Mouse (Mus musculus) hindbrain, embryonic 11.5 days (tissue): ENCODE data around the gene Cbfa2t2. TPM values are rescaled to one million over a fixed set of nuclear protein-coding genes. Genes with fewer than 3 reads are reported as not detected.

ENCODE experiments used
- ATAC-seq: fragments of 200-750 bp; cut with Nextera tagmentation; 2 replicates; pipeline ENCODE4 v1.8.0; 2017; ENCODE audit warnings: mild to moderate bottlenecking, moderate TSS enrichment, moderate library complexity; ENCODE audit not compliant: low FRiP score
- DNase-seq: peaks from one replicate; pipeline ENCODE4 v3.0.0-alpha.2; 2015; ENCODE audit warnings: low spot score
- H3K27ac ChIP-seq: fragments of 300-500 bp; sonication (generic); 2 replicates; pipeline ENCODE4 v1.5.1; 2014; ENCODE audit warnings: mild to moderate bottlenecking, low read depth, low read length
- H3K27me3 ChIP-seq: fragments of 300-500 bp; sonication (generic); 2 replicates; pipeline ENCODE4 v1.6.1; 2014; ENCODE audit warnings: mild to moderate bottlenecking, low read length, moderate library complexity, mixed read lengths; ENCODE audit not compliant: control insufficient read depth, insufficient read depth
- H3K36me3 ChIP-seq: fragments of 300-500 bp; sonication (generic); 2 replicates; pipeline ENCODE4 v1.6.1; 2014; ENCODE audit warnings: mild to moderate bottlenecking, low read length, moderate library complexity, mixed read lengths; ENCODE audit not compliant: control insufficient read depth, insufficient read depth
- H3K4me1 ChIP-seq: fragments of 300-500 bp; sonication (generic); replicated peaks from 2 replicates; pipeline ENCODE4 v1.6.1; 2014; ENCODE audit warnings: low read length, mixed read lengths; ENCODE audit not compliant: control insufficient read depth, insufficient read depth
- H3K4me2 ChIP-seq: fragments of 300-500 bp; sonication (generic); replicated peaks from 2 replicates; pipeline ENCODE4 v1.6.1; 2014; ENCODE audit warnings: mild to moderate bottlenecking, low read depth, low read length
- H3K4me3 ChIP-seq: fragments of 300-500 bp; sonication (generic); 2 replicates; pipeline ENCODE4 v1.5.1; 2014; ENCODE audit warnings: low read depth, low read length
- H3K9ac ChIP-seq: fragments of 300-500 bp; sonication (generic); 2 replicates; pipeline ENCODE4 v1.6.1; 2014; ENCODE audit warnings: low read depth, low read length
- H3K9me3 ChIP-seq: fragments of 300-500 bp; sonication (generic); 2 replicates; pipeline ENCODE4 v1.6.1; 2016; ENCODE audit warnings: low read length; ENCODE audit not compliant: control insufficient read depth
- WGBS: fragments of 180-500 bp; shearing (Covaris S2); extraction: QIAGEN DNeasy Blood & Tissue Kit; methylation state at CpG from one replicate; pipeline ENCODE4 v1.1.7; 2014; 5-methylcytosine and 5-hydroxymethylcytosine counted together
- polyA plus RNA-seq: library from polyadenylated mRNA; unstranded; fragments of >200 nt; fragmentation: Nextera tagmentation; extraction: Ambion mirVana; gene quantifications from 2 replicates; pipeline ENCODE4 v1.2.1, GENCODE M21; 2014

The Cbfa2t2 gene
- polyA plus RNA-seq, 1 experiment from 2014 or later: 68.2 TPM

DNA sequence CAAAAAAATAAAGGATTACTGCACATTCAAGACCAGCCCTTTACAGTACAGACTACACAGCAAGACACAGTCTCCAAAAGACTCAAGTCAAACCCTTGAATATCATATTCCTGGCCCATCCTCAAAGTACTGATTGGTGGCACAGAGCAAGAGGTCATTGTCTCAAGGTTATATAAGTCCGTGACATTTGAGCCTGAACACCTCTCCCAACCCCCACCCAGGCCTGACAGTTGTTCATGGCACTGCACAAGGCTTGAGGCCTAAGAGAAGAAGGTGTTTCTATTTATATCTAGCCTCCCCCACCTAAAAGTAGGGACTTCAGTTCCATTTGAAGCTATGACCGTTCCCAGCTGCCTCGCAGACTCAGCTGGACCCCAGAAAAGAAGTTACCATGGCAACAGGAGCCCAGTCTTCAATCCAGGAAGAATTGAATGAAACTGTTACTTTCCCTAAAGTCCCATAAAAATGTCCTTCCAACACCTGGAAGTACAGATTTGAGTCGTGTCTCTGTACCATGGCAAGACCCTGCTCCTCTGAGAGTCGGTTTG, 30.8 kb upstream of the Cbfa2t2 start:
- no peak for ATAC-seq
- no peaks in the 10 kb centered on the region for H3K4me1 ChIP-seq
- 52% methylated on average over 5 of the region's 5 CpGs for WGBS
- H3K27me3 ChIP-seq: peaks cover 8% of the 10 kb centered on the region
- no peak overlapping the region for H3K4me3 ChIP-seq
- H3K36me3 ChIP-seq: no peaks in the 10 kb centered on the region
- no peak for DNase-seq
- no peaks in the 10 kb centered on the region for H3K9me3 ChIP-seq
- no peak overlapping the region for H3K27ac ChIP-seq
- H3K9ac ChIP-seq: no peak overlapping the region
- no peak overlapping the region for H3K4me2 ChIP-seq

DNA sequence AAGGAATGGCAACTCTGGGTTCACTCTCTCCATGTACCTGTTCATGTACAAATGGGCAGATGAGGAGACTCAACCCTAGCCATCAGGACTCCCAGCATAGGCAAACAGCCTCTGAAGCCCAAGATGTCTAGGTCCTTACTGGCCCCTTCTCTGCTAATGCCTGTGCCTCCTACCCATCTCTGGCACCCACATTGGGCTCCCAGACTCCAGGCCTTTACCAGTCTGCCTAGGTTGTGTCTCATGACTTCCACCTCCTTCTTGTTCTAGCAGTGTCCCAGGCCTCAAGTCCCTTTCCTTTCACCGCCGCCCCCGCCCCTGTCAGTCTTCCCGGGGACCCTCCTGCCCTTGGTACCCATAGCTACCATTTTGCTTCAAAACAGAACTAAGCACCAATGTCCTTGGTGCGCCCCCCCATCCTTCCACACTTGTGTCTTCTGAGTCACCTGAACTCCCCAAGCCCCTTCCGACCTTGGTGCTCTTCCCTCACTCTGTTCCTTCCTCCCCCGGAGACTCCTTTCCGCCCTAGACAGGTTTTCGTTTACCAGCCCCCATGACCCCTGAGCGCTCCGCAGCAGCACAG, 29.1 kb upstream of the Cbfa2t2 start:
- Histone ChIP-seq H3K9ac (peak overlapping the region; percentile 63), H3K36me3 (no peaks in the 10 kb centered on the region), H3K4me1 (no peaks in the 10 kb centered on the region), H3K9me3 (no peaks in the 10 kb centered on the region), H3K4me3 (peak overlapping the region; percentile 44), H3K27ac (no peak overlapping the region), H3K27me3 (peaks cover 8% of the 10 kb centered on the region), H3K4me2 (peak overlapping the region; percentile 90)
- DNase-seq: no peak
- WGBS: 23% methylated on average over 11 of the region's 11 CpGs
- ATAC-seq: no peak

DNA sequence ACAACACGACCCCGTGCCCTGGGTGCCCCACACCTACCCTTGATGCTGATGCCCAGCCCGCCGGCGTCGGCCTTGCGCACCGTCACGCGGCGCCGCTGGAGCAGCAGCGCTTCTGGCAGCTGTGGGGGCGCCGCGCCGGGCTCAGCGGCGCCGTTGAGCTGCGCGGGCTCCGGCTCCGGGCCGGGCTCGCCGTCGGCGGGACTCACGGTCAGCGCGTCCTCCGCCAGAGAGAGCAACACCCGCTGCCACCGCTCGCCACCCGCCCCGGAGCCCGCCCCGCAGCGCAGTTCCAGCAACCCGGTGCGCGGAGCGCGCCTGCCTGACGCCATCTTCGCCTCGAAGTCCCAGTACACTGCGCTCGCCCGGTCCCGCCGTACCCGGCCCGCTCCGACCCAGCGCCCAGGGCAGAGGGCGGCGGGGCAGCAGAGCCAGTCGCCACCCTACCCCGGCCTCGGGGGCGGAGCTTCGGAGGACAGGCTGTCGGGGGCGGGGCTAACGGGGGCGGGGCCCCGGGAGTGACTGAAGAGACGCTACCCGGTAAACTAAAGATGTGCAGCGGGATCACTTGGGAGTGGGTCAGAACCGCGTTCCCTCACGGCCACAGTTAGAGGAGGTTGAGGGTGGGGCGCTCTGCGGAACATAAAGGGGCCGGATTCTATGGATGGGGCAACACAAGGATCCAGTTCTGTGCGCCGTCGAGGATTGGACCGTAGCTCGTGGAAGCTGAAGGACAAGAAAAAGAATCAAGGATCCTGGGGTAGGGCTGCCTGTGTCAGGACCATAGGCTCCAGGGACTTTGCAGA, 28.4 kb upstream of the Cbfa2t2 start, which contains the start of gene Snta1:
Gene Snta1, minus strand, starts transcription at position 457 of the 803 bp plus-strand sequence.
- no peaks in the 10 kb centered on the region for H3K36me3 ChIP-seq
- WGBS: 2% methylated on average over 61 of the region's 84 CpGs
- H3K27ac ChIP-seq: no peak within 1 kb of the TSS
- peak within 1 kb of the TSS; percentile 44 for H3K4me3 ChIP-seq
- DNase-seq (peak; percentile 87), ATAC-seq (peak; percentile 90)
- H3K4me2 ChIP-seq: peak within 1 kb of the TSS; percentile 90
- H3K9me3 ChIP-seq: no peaks in the 10 kb centered on the region
- H3K9ac ChIP-seq: peak within 1 kb of the TSS; percentile 63
- no peaks in the 10 kb centered on the region for H3K4me1 ChIP-seq
- H3K27me3 ChIP-seq: peaks cover 8% of the 10 kb centered on the region

DNA sequence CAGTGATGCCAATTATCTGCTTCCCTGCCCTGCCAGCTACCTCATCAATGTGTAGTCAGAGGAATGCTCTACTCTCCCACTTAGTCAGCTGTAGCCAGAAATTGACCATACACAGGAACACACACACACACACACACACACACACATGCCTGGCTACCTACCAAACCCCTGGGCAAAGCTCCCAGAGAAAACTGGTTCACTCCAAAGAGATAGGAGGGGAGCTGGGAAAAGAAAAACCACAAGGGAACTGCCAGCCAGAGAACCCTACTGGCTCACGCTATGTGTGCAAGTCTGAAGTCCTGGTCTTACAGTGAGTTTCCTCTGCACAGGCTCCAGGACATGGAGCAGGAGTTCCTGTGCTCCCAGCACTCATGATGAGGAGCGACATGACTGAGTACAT, 25.9 kb upstream of the Cbfa2t2 start:
- no peaks in the 10 kb centered on the region for H3K4me1 ChIP-seq
- H3K27me3 ChIP-seq: peaks cover 8% of the 10 kb centered on the region
- ATAC-seq (no peak), DNase-seq (no peak)
- WGBS: 61% methylated on average over 2 of the region's 2 CpGs
- H3K4me3 ChIP-seq: no peak overlapping the region
- H3K9me3 ChIP-seq: no peaks in the 10 kb centered on the region
- no peak overlapping the region for H3K9ac ChIP-seq
- no peak overlapping the region for H3K27ac ChIP-seq
- H3K36me3 ChIP-seq: no peaks in the 10 kb centered on the region
- no peak overlapping the region for H3K4me2 ChIP-seq

DNA sequence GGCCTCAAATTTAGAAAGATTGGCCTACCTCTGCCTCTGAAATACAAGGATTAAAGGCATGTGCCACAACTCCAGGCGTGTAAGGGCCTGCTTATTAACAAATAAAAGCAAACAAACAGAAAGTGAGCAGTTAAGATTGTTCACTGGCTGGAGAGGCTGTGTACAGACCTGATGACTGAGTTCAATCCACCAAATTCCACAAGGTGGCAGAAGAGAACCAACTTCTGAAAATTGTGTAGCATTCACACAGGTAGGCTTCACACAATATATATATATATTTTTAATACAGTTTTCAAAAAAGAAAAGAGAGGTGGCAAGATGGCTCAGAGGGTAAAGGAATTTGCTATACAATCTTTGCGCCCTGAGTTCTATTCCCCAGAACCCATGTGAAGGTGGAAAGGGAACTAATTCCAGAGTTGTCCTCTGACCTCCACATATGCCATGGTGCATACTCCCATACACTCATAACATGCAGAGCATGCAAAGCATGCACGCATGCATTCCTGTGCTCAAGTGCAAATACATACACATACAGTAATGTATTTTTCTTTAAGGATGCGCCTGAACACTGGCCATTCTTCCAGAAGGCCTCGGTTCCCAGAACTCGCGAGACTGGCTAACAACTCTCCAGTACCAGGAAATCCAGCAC, 24.1 kb upstream of the Cbfa2t2 start:
- Histone ChIP-seq H3K9me3 (no peaks in the 10 kb centered on the region), H3K4me1 (no peaks in the 10 kb centered on the region), H3K36me3 (no peaks in the 10 kb centered on the region), H3K27me3 (peaks cover 3% of the 10 kb centered on the region), H3K4me3 (no peak overlapping the region), H3K9ac (no peak overlapping the region), H3K4me2 (no peak overlapping the region), H3K27ac (no peak overlapping the region)
- 69% methylated on average over 7 of the region's 7 CpGs for WGBS
- ATAC-seq (no peak), DNase-seq (peak; percentile 64)

DNA sequence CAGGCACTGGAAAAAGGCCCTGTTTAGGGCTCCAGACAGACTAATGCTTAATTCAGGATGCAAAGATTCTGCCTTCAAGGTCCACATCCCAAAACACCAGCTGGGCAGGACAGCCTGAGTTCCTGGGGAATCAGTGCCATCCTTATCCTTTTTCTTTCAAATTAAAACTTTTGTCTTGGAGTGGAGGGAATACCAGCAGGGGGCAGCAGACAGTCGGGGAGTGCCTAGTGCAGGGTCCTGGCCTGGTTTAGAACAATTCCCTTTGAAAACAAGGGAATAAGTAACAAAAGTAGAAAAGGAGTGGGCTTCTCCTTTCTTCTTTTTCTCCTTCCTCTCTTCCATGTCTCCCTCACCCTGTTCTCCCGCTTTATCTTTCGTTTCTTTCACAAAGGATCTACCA, 19.2 kb upstream of the Cbfa2t2 start:
- H3K4me1 ChIP-seq: peaks cover 6% of the 10 kb centered on the region; the same call in 1 of the 2 replicates
- H3K27ac ChIP-seq: no peak overlapping the region
- 12% methylated on average over 3 of the region's 3 CpGs for WGBS
- H3K9me3 ChIP-seq: no peaks in the 10 kb centered on the region
- H3K36me3 ChIP-seq: no peaks in the 10 kb centered on the region
- peak; percentile 90 for DNase-seq
- no peak overlapping the region for H3K4me3 ChIP-seq
- ATAC-seq: no peak
- H3K9ac ChIP-seq: no peak overlapping the region
- no peaks in the 10 kb centered on the region for H3K27me3 ChIP-seq
- no peak overlapping the region for H3K4me2 ChIP-seq

DNA sequence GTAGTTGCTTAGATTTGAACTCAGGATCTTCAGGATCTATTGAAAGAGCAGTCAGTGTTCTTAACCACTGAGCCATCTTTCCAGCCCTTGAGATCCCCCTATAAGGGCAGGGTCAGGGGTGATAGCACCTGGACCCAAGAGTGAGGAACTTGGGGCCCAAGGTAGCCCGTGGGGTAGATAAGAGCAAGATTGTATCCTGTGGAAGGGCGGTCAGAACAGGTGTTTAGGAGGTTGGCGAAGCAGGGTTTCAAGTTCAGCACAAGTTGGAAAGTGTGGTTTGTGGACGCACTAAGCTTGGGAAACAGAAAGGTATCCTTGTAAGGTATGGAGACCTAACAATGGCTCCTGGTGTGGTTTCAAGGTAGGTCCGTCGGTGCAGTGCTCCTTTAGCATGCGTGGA, 18.3 kb upstream of the Cbfa2t2 start:
- H3K4me1 ChIP-seq: peaks cover 6% of the 10 kb centered on the region; the same call in 1 of the 2 replicates
- 88% methylated on average over 7 of the region's 7 CpGs for WGBS
- H3K4me3 ChIP-seq: no peak overlapping the region
- no peak overlapping the region for H3K27ac ChIP-seq
- no peak overlapping the region for H3K9ac ChIP-seq
- H3K4me2 ChIP-seq: no peak overlapping the region
- DNase-seq: no peak
- H3K9me3 ChIP-seq: no peaks in the 10 kb centered on the region
- no peaks in the 10 kb centered on the region for H3K36me3 ChIP-seq
- no peaks in the 10 kb centered on the region for H3K27me3 ChIP-seq
- ATAC-seq: no peak

DNA sequence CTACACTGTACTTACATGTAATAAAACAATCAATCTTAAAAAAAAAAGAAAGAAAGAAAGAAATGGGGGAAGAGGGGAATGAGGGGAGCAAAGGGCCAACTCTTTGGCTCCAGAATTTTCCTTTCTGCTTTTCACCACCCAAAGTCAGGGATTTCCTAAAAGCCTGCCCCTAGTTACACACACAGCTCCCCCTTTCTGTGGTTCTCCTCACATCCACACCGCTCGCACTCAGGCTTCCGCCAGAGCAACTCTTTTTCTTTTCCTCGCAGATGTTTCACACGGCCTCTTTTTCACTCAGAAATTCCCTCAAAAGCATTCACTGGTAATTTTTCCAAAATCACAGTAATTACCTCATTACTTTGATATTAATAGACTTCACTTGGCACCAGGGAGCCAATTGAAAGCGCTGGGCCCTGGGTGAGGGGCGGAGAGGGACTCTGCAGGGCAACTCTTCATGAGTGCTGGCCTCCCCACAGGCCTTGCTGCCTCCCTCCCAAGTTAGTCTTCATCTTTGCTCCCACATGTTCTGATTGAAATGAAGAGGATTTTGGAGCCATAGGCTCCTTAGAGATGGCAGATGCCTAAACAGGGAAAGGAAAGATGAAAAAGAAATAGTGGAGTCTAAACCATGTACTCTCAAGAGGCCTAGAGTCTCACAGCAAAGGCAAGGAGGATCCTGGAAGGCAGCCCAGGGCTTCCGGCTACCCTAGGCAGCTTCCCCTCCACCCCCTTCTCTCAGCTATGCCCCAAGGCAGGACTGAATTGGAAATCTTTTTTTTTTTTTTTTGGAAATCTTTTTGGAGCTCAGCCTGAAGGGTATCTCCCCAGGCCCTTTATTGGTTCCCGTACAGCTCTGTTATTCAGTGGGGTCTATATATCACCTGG, 16.4 kb upstream of the Cbfa2t2 start:
- Histone ChIP-seq H3K27ac (no peak overlapping the region; the same call in 1 of the 2 replicates), H3K4me2 (no peak overlapping the region)
- DNase-seq: no peak

More for the DNA sequence above, 16.4 kb upstream of the Cbfa2t2 start:
- Histone ChIP-seq H3K4me3 (no peak overlapping the region), H3K36me3 (no peaks in the 10 kb centered on the region), H3K9me3 (no peaks in the 10 kb centered on the region), H3K27me3 (no peaks in the 10 kb centered on the region), H3K4me1 (peaks cover 6% of the 10 kb centered on the region; the same call in 1 of the 2 replicates), H3K9ac (no peak overlapping the region)
- WGBS: 84% methylated on average over 9 of the region's 9 CpGs
- ATAC-seq: no peak
